Mouse (Mus musculus) heart, adult 2 months (tissue): ENCODE results near the gene Prom2. TPM values are rescaled to one million over a fixed set of nuclear protein-coding genes. Genes with fewer than 3 reads are reported as not detected.

Experiments used
- DNase-seq, 2 experiments: peaks; one replicate each; pipeline ENCODE4 v3.0.0; 2021
- H3K27ac ChIP-seq: fragments of 200-600 bp; 2 replicates; pipeline ENCODE4 v1.8.1; 2022
- H3K27me3 ChIP-seq: fragments of 200-500 bp; 2 replicates; pipeline ENCODE4 v1.6.1; 2012; ENCODE audit warnings: mild to moderate bottlenecking, low read length, inconsistent platforms, mixed read lengths; ENCODE audit not compliant: control insufficient read depth, insufficient read depth
- H3K36me3 ChIP-seq: fragments of 200-500 bp; 2 replicates; pipeline ENCODE4 v1.6.1; 2012; ENCODE audit warnings: low read length, inconsistent platforms; ENCODE audit not compliant: control insufficient read depth, insufficient read depth
- H3K4me1 ChIP-seq: fragments of 200-500 bp; 2 replicates; pipeline ENCODE4 v1.6.1; 2011; ENCODE audit warnings: low read length; ENCODE audit not compliant: control insufficient read depth, insufficient read depth
- H3K4me3 ChIP-seq: fragments of 200-600 bp; 2 replicates; pipeline ENCODE4 v1.8.1; 2022
- H3K79me2 ChIP-seq: fragments of 200-500 bp; replicated peaks from 2 replicates; pipeline ENCODE4 v1.6.1; 2012; ENCODE audit warnings: mild to moderate bottlenecking, inconsistent platforms, low read length, moderate library complexity, mixed read lengths; ENCODE audit not compliant: control insufficient read depth, insufficient read depth
- H3K9ac ChIP-seq: fragments of 200-500 bp; 2 replicates; pipeline ENCODE4 v1.6.1; 2012; ENCODE audit warnings: low read depth, mild to moderate bottlenecking, control low read depth, inconsistent platforms, low read length, mixed read lengths
- CTCF ChIP-seq: fragments of 200-600 bp; IDR thresholded peaks from 2 replicates; pipeline ENCODE4 v1.8.1; 2022; ENCODE audit warnings: antibody characterized with exemption, mild to moderate bottlenecking, moderate library complexity
- EP300 ChIP-seq: fragments of 200-500 bp; IDR thresholded peaks from 2 replicates; pipeline ENCODE4 v1.6.1; 2011; ENCODE audit warnings: low read depth, low read length, control low read depth; ENCODE audit not compliant: insufficient read depth
- POLR2A ChIP-seq: fragments of 200-500 bp; IDR thresholded peaks from 2 replicates; pipeline ENCODE4 v1.6.1; 2011; ENCODE audit warnings: mild to moderate bottlenecking, low read depth, low read length, control low read depth; ENCODE audit not compliant: insufficient read depth
- WGBS: fragments of 180-500 bp; shearing (Covaris S2); methylation state at CpG from one replicate; pipeline ENCODE4 v1.1.7; 2018; 5-methylcytosine and 5-hydroxymethylcytosine counted together
- intact Hi-C: fragments of 180-260 bp; cut with DNase I; formaldehyde crosslinking; loops from one replicate; pipeline ENCODE4 v1.15.1; 2025
- polyA plus RNA-seq: library from polyadenylated mRNA; depleted of rRNA; stranded (reverse); fragments of >200 nt; gene quantifications from 2 replicates; pipeline ENCODE4 v1.2.3, GENCODE M21; 2012
- total RNA-seq, 2 experiments: library from RNA; stranded (reverse); gene quantifications; 2 replicates each; pipeline ENCODE4 v1.2.3; 2021

Gene Prom2
- total and polyA plus RNA-seq, 3 experiments: 0.14 TPM; not detected in 2

- no peaks in the 10 kb centered on the region for H3K36me3 ChIP-seq
- no peak for TF ChIP-seq CTCF
- no peak for TF ChIP-seq EP300
- no peak for TF ChIP-seq POLR2A
- no peak for DNase-seq
- no peaks in the 10 kb centered on the region for H3K4me1 ChIP-seq
- no peak overlapping the region for H3K9ac ChIP-seq
- intact Hi-C loops: no loop called here
- H3K27me3 ChIP-seq: no peaks in the 10 kb centered on the region
- no peak overlapping the region for H3K27ac ChIP-seq
- H3K4me3 ChIP-seq: no peak overlapping the region
- 39% methylated on average over 3 of the region's 3 CpGs for whole genome bisulfite sequencing
- no peaks in the 10 kb centered on the region for H3K79me2 ChIP-seq
Measured at GRCm38 (mm10) chr2:127513244-127513643, 28.0 kb downstream of the Prom2 start.

GRCm38 (mm10) chr2:127511426-127511825 is 29.8 kb downstream of the Prom2 start:
- DNase-seq: no peak
- no peak overlapping the region for H3K4me3 ChIP-seq
- TF ChIP-seq POLR2A (no peak), CTCF (no peak), EP300 (no peak)
- no peaks in the 10 kb centered on the region for H3K27me3 ChIP-seq
- intact Hi-C loops: no loop called here
- H3K36me3 ChIP-seq: no peaks in the 10 kb centered on the region
- no peak overlapping the region for H3K27ac ChIP-seq
- WGBS: 59% methylated on average over 4 of the region's 4 CpGs
- no peaks in the 10 kb centered on the region for H3K4me1 ChIP-seq
- H3K9ac ChIP-seq: no peak overlapping the region
- H3K79me2 ChIP-seq: no peaks in the 10 kb centered on the region

- TF ChIP-seq CTCF: no peak
- no peak for TF ChIP-seq POLR2A
- TF ChIP-seq EP300: no peak
- Histone ChIP-seq H3K9ac (no peak overlapping the region), H3K36me3 (no peaks in the 10 kb centered on the region), H3K79me2 (no peaks in the 10 kb centered on the region), H3K4me3 (no peak overlapping the region), H3K4me1 (no peaks in the 10 kb centered on the region), H3K27me3 (no peaks in the 10 kb centered on the region), H3K27ac (no peak overlapping the region)
- intact Hi-C loops: loop anchor here (1.0 to 5.0 kb wide), 2 partner anchors 51 to 159 kb away; no protein-coding TSS in a partner anchor
- 63% methylated on average over 7 of the region's 7 CpGs for WGBS
- DNase-seq: no peak
Measured at GRCm38 (mm10) chr2:127507967-127508660, 33.2 kb downstream of the Prom2 start.

- no peaks in the 10 kb centered on the region for H3K36me3 ChIP-seq
- 33% methylated on average over 7 of the region's 7 CpGs for WGBS
- H3K27me3 ChIP-seq: no peaks in the 10 kb centered on the region
- DNase-seq: peak; percentile 63 to 84
- H3K9ac ChIP-seq: no peak overlapping the region
- H3K79me2 ChIP-seq: no peaks in the 10 kb centered on the region
- H3K4me3 ChIP-seq: no peak overlapping the region
- intact Hi-C loops: loop anchor here (1.0 to 5.0 kb wide), 2 partner anchors 52 to 160 kb away; no protein-coding TSS in a partner anchor
- H3K4me1 ChIP-seq: no peaks in the 10 kb centered on the region
- H3K27ac ChIP-seq: no peak overlapping the region
- TF ChIP-seq EP300 (0 out of 2 replicates have a peak, but pooled peaks have one; percentile 40), CTCF (peak; percentile 93; the same call in 1 of the 2 replicates), POLR2A (no peak)
Measured at GRCm38 (mm10) chr2:127507077-127507774, 34.0 kb downstream of the Prom2 start.

GRCm38 (mm10) chr2:127506131-127506632 is 35.1 kb downstream of the Prom2 start:
- Histone ChIP-seq H3K79me2 (no peaks in the 10 kb centered on the region), H3K27ac (no peak overlapping the region), H3K4me1 (no peaks in the 10 kb centered on the region), H3K9ac (no peak overlapping the region), H3K36me3 (no peaks in the 10 kb centered on the region), H3K4me3 (no peak overlapping the region), H3K27me3 (no peaks in the 10 kb centered on the region)
- no peak for DNase-seq
- intact Hi-C loops: loop anchor here (5.0 kb wide), 1 partner anchor 161 kb away; no protein-coding TSS in a partner anchor
- TF ChIP-seq EP300: no peak
- no peak for TF ChIP-seq CTCF
- no peak for TF ChIP-seq POLR2A
- 83% methylated on average over 6 of the region's 6 CpGs for WGBS

GRCm38 (mm10) chr2:127505196-127505595 is 36.1 kb downstream of the Prom2 start:
- intact Hi-C loops: loop anchor here (5.0 kb wide), 1 partner anchor 162 kb away; no protein-coding TSS in a partner anchor
- 34% methylated on average over 4 of the region's 4 CpGs for WGBS
- Histone ChIP-seq H3K79me2 (no peaks in the 10 kb centered on the region), H3K27me3 (no peaks in the 10 kb centered on the region), H3K27ac (no peak overlapping the region), H3K9ac (no peak overlapping the region), H3K36me3 (no peaks in the 10 kb centered on the region), H3K4me3 (no peak overlapping the region), H3K4me1 (no peaks in the 10 kb centered on the region)
- no peak for TF ChIP-seq CTCF
- no peak for TF ChIP-seq POLR2A
- DNase-seq: no peak
